Mouse (Mus musculus) liver, embryonic 11.5 days (tissue): ENCODE data around the gene Hoxc4. TPM values are rescaled to one million over a fixed set of nuclear protein-coding genes. Genes with fewer than 3 reads are reported as not detected.

Experiments
- ATAC-seq: fragments of 200-750 bp; cut with Nextera tagmentation; replicated peaks from 2 replicates; pipeline ENCODE4 v1.8.0; 2017; ENCODE audit warnings: moderate number of reproducible peaks, mild to moderate bottlenecking, moderate TSS enrichment, moderate library complexity; ENCODE audit not compliant: low FRiP score
- DNase-seq: peaks from one replicate; pipeline ENCODE4 v3.0.0-alpha.2; 2017; ENCODE audit warnings: low spot score
- H3K27ac ChIP-seq: fragments of 300-500 bp; sonication (generic); 2 replicates; pipeline ENCODE4 v1.5.1; 2014; ENCODE audit warnings: mild to moderate bottlenecking, low read depth, low read length, control low read depth
- H3K27me3 ChIP-seq: fragments of 300-500 bp; sonication (generic); replicated peaks from 2 replicates; pipeline ENCODE4 v1.6.1; 2014; ENCODE audit warnings: low read length, mixed read lengths; ENCODE audit not compliant: control insufficient read depth, insufficient read depth
- H3K36me3 ChIP-seq: fragments of 300-500 bp; sonication (generic); 2 replicates; pipeline ENCODE4 v1.6.1; 2014; ENCODE audit warnings: mild to moderate bottlenecking, low read length, moderate library complexity, mixed read lengths; ENCODE audit not compliant: control insufficient read depth, insufficient read depth
- H3K4me1 ChIP-seq: fragments of 300-500 bp; sonication (generic); replicated peaks from 2 replicates; pipeline ENCODE4 v1.6.1; 2014; ENCODE audit warnings: low read length, mixed read lengths; ENCODE audit not compliant: control insufficient read depth, insufficient read depth
- H3K4me2 ChIP-seq: fragments of 300-500 bp; sonication (generic); 2 replicates; pipeline ENCODE4 v1.6.1; 2014; ENCODE audit warnings: mild to moderate bottlenecking, control low read depth, moderate library complexity
- H3K4me3 ChIP-seq: fragments of 300-500 bp; sonication (generic); 2 replicates; pipeline ENCODE4 v1.5.1; 2014; ENCODE audit warnings: low read depth, low read length, control low read depth
- H3K9ac ChIP-seq: fragments of 300-500 bp; sonication (generic); 2 replicates; pipeline ENCODE4 v1.6.1; 2014; ENCODE audit warnings: low read depth, low read length, control low read depth
- H3K9me3 ChIP-seq: fragments of 300-500 bp; sonication (generic); 2 replicates; pipeline ENCODE4 v1.6.1; 2016; ENCODE audit warnings: low read length, inconsistent platforms, mixed read lengths; ENCODE audit not compliant: control insufficient read depth
- WGBS: fragments of 180-500 bp; shearing (Covaris S2); extraction: QIAGEN DNeasy Blood & Tissue Kit; methylation state at CpG from one replicate; pipeline ENCODE4 v1.1.7; 2014; 5-methylcytosine and 5-hydroxymethylcytosine counted together
- polyA plus RNA-seq: library from polyadenylated mRNA; unstranded; fragments of >200 nt; fragmentation: Nextera tagmentation; extraction: Ambion mirVana; gene quantifications from 2 replicates; pipeline ENCODE4 v1.2.1, GENCODE M21; 2014

The Hoxc4 gene
- polyA plus RNA-seq, 1 experiment from 2014 or later = 6.2 TPM

DNA sequence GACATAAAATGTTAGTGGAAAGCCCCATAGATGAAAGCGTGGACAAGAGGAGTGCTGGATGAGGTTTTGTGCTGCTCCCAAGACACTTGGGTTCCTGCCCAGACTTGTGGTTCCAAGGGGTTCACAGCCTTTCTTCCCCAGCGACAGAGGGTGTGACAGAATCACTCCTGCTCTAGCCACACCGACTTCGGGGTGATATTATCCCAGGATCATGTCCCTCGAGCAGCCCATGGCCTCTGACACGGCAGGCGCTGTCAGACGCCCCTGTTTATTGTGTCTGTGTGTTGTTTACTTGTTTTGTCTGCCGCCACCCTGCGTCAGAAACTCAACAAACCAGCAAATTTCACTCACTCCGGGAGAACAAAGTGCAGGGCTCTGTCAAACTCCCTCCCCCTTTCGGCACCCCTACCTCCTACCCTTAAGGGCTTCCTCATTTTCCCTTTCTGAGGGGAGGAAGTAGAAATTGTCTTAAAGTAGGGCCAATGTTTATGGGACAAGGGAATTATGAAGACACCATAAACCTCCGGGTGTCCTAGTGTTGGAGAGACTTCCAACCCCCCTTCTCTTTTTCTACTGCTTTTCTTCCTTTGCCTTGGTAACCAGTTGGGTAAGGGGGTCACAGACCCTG lies 15.8 kb upstream of the Hoxc4 start:
- no peak for ATAC-seq
- Histone ChIP-seq H3K4me2 (no peak overlapping the region), H3K36me3 (no peaks in the 10 kb centered on the region), H3K27me3 (peaks cover 100% of the 10 kb centered on the region), H3K4me3 (no peak overlapping the region), H3K4me1 (peaks cover 7% of the 10 kb centered on the region; the same call in 1 of the 2 replicates), H3K9me3 (no peaks in the 10 kb centered on the region), H3K27ac (no peak overlapping the region), H3K9ac (no peak overlapping the region)
- no peak for DNase-seq
- 9% methylated on average over 13 of the region's 13 CpGs for WGBS

DNA sequence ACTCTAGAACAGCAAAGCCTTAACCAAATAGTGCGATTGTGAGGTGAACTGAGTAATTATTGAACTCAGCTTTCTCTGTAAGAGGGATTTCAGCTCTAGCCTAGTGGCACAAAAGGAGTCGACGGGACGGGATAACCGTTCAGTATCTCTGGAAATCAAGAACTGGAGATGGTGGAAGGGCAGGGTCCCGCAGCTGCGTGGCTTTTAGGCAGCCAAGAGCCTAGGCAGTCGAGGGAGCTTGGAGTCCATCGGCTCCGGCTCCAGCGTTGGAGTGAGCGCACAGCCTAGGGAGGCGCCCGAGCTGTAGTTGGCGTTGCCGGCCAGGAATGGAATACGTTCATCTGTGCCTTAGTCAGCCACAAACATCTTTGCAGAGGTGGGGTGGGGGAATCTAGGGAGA lies 13.4 kb upstream of the Hoxc4 start:
- Histone ChIP-seq H3K4me3 (no peak overlapping the region), H3K4me2 (no peak overlapping the region), H3K27ac (no peak overlapping the region), H3K9ac (no peak overlapping the region), H3K9me3 (no peaks in the 10 kb centered on the region), H3K4me1 (no peaks in the 10 kb centered on the region; the same call in 1 of the 2 replicates), H3K27me3 (peaks cover 100% of the 10 kb centered on the region), H3K36me3 (no peaks in the 10 kb centered on the region)
- 1% methylated on average over 17 of the region's 17 CpGs for WGBS
- ATAC-seq (no peak), DNase-seq (no peak)

DNA sequence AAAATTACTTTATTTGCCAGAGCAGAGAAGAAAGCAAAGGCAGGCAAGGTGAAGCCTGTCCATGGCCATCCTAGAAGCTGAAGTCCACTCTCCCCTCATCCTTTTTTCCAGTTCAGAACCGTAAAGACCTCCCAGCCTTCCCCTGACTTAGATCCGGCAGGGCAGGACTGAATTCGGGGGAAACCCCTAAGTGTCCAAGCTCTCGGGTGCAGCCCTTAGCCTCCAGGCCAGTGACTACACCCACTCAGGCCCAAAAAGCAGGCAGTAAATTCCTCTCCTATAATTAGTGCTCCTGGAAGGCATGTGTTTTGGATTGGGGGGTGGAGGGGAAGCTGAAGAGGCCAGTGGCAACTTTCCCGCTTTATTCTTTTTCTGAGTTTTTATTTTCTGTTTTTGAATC lies 12.9 kb upstream of the Hoxc4 start:
- no peak overlapping the region for H3K27ac ChIP-seq
- H3K27me3 ChIP-seq = peaks cover 100% of the 10 kb centered on the region
- DNase-seq (no peak), ATAC-seq (no peak)
- 10% methylated on average over 5 of the region's 5 CpGs for WGBS
- H3K36me3 ChIP-seq = no peaks in the 10 kb centered on the region
- no peak overlapping the region for H3K4me3 ChIP-seq
- H3K4me1 ChIP-seq = no peaks in the 10 kb centered on the region
- no peak overlapping the region for H3K9ac ChIP-seq
- no peaks in the 10 kb centered on the region for H3K9me3 ChIP-seq
- no peak overlapping the region for H3K4me2 ChIP-seq

DNA sequence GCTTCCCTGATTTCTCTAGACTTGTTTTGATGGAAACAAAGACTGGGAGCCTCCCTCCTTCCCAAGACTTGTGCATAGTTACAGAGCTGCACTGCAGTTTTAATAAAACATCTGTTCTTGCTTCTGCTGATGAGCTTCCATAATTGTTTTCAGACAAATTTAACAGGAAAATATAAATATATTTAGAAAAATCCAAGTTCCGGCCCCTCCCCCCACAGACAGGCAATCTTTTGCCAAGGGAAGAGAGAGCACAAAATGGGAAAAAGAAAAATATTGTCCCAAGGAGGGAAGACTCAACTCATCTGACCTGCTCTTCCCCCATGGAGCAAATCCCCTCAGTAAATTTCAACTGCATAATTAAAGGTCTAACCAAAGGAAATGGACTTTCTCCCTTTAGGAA lies 12.4 kb upstream of the Hoxc4 start:
- Histone ChIP-seq H3K36me3 (no peaks in the 10 kb centered on the region), H3K27me3 (peaks cover 100% of the 10 kb centered on the region), H3K27ac (no peak overlapping the region), H3K9ac (no peak overlapping the region), H3K9me3 (no peaks in the 10 kb centered on the region), H3K4me1 (no peaks in the 10 kb centered on the region), H3K4me2 (no peak overlapping the region), H3K4me3 (no peak overlapping the region)
- WGBS = 17% methylated on average over 1 of the region's 1 CpGs
- no peak for DNase-seq
- ATAC-seq = no peak

DNA sequence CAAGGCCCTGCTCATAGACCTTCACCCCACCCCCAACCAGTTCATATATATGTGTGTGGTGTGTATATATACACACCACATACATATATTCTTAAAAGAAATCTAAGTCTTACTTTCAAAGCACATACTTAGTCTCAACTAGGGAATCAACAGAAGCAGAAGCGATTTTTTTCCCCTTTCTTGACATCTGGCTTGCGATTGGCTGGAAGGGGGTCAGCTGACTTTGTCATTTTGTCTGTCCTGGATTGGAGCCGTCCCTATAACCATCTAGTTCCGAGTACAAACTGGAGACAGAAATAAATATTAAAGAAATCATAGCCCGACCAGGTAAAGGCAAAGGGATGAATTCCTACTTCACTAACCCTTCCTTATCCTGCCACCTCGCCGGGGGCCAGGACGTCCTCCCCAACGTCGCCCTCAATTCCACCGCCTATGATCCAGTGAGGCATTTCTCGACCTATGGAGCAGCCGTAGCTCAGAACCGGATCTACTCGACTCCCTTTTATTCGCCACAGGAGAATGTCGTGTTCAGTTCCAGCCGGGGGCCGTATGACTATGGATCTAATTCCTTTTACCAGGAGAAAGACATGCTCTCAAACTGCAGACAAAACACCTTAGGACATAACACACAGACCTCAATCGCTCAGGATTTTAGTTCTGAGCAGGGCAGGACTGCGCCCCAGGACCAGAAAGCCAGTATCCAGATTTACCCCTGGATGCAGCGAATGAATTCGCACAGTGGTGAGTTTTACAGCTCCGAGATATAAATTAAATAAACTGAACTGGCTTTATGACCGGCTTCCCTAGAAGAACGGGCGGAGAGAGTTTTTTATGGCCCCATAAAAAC lies 9.2 kb upstream of the Hoxc4 start:
- H3K27ac ChIP-seq = no peak overlapping the region
- no peaks in the 10 kb centered on the region for H3K4me1 ChIP-seq
- DNase-seq (no peak), ATAC-seq (no peak)
- H3K27me3 ChIP-seq = peaks cover 99% of the 10 kb centered on the region
- H3K9ac ChIP-seq = no peak overlapping the region
- peak overlapping the region; percentile 28; the same call in 1 of the 2 replicates for H3K4me3 ChIP-seq
- no peaks in the 10 kb centered on the region for H3K36me3 ChIP-seq
- 2% methylated on average over 27 of the region's 27 CpGs for WGBS
- peak overlapping the region; percentile 35 for H3K4me2 ChIP-seq
- no peaks in the 10 kb centered on the region for H3K9me3 ChIP-seq

GRCm38 (mm10) chr15:103010112-103010846 lies 8.5 kb upstream of the Hoxc4 start:
- 3% methylated on average over 31 of the region's 31 CpGs for WGBS
- no peak overlapping the region for H3K9ac ChIP-seq
- H3K4me1 ChIP-seq = no peaks in the 10 kb centered on the region
- 0 out of 2 replicates have a peak overlapping the region, but pooled peaks have one; percentile 28 for H3K4me3 ChIP-seq
- DNase-seq (no peak), ATAC-seq (no peak)
- no peak overlapping the region for H3K27ac ChIP-seq
- H3K36me3 ChIP-seq = no peaks in the 10 kb centered on the region
- peaks cover 99% of the 10 kb centered on the region for H3K27me3 ChIP-seq
- peak overlapping the region; percentile 35; the same call in 1 of the 2 replicates for H3K4me2 ChIP-seq
- H3K9me3 ChIP-seq = no peaks in the 10 kb centered on the region

DNA sequence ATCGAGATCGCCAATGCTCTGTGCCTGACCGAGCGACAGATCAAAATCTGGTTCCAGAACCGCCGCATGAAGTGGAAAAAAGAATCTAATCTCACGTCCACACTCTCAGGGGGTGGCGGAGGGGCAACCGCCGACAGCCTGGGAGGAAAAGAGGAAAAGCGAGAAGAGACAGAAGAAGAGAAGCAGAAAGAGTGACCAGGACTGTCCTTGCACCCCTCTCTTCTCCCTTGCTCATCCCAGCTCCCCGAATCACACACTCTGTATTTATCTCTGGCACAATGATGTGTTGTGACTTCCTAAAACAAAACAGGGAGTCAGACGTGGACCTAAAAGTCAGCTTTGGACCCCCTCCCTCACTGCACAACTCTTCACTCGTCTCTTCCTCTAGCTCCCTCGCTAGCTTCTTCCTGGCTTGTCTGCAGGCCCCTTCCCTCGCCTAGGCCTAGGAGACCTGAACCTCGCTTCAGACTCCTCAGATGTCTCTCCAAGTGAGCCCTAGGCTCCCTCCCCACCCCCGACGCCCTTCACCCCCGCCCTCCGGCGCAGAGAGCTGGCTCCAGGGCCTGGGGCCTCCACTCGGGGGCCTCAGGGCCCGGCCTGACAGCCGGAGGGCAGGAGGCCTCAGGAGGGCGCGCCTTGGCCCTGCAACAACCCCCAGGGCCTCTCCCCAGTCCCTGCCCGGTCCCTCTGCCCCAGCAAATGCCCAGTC lies 7.7 kb upstream of the Hoxc4 start:
- DNase-seq (no peak), ATAC-seq (no peak)
- Histone ChIP-seq H3K36me3 (no peaks in the 10 kb centered on the region), H3K4me3 (peak overlapping the region; percentile 17; the same call in 1 of the 2 replicates), H3K4me2 (peak overlapping the region; percentile 35; the same call in 1 of the 2 replicates), H3K27ac (no peak overlapping the region), H3K27me3 (peaks cover 99% of the 10 kb centered on the region), H3K9me3 (no peaks in the 10 kb centered on the region), H3K4me1 (no peaks in the 10 kb centered on the region), H3K9ac (no peak overlapping the region)
- WGBS = 4% methylated on average over 28 of the region's 28 CpGs

- DNase-seq = no peak
- H3K4me2 ChIP-seq = peak overlapping the region; percentile 39
- WGBS = 5% methylated on average over 26 of the region's 26 CpGs
These were observed 6.7 kb upstream of the Hoxc4 start for GRCm38 (mm10) chr15:103011928-103012486.

More at GRCm38 (mm10) chr15:103011928-103012486, 6.7 kb upstream of the Hoxc4 start:
- Histone ChIP-seq H3K27ac (peak overlapping the region; percentile 7; the same call in 1 of the 2 replicates), H3K4me3 (peak overlapping the region; percentile 17), H3K9me3 (no peaks in the 10 kb centered on the region), H3K4me1 (no peaks in the 10 kb centered on the region), H3K27me3 (peaks cover 99% of the 10 kb centered on the region), H3K36me3 (no peaks in the 10 kb centered on the region), H3K9ac (peak overlapping the region; percentile 46)
- no peak for ATAC-seq
